Mouse (Mus musculus): ENCODE measurements around the gene Cluh. TPM values are rescaled to one million over a fixed set of nuclear protein-coding genes. Genes with fewer than 3 reads are reported as not detected.

Cluh gene
- polyA plus RNA-seq, 1 experiment from 2014 or later, result 47.2 TPM

DNA sequence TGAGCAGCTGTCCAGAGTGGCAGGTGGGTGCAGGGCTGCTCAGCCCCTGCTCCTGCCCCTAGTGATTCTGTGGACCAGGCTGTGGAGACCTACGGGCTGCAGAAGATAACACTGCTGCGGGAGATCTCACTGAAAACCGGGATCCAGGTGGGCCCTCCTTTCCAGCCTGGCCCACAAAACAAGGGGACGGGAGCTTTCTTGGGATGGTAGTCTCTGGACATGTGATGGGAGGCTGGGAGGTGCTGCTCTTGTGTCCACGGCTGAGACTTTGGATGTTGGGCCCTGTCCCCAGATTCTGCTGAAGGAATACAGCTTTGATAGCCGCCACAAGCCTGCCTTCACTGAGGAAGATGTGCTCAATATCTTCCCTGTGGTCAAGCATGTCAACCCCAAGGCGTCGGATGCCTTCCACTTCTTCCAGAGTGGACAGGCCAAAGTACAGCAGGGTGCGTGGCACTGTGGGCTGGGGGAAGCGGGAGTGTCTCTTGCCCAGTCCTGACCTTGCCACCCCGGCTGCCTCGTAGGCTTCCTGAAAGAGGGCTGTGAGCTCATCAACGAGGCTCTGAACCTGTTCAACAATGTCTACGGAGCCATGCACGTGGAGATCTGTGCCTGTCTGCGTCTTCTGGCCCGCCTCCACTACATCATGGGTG is 16.5 kb downstream of the Cluh start:
- H3K9me3 ChIP-seq, result no peaks in the 10 kb centered on the region
- H3K9ac ChIP-seq, result no peak overlapping the region
- no peak for ATAC-seq (ENCODE audit: extremely low read depth, insufficient number of reproducible peaks, low FRiP score, low TSS enrichment)
- H3K36me3 ChIP-seq, result peaks cover 100% of the 10 kb centered on the region
- H3K4me2 ChIP-seq, result no peak overlapping the region
- H3K4me3 ChIP-seq, result no peak overlapping the region
- H3K4me1 ChIP-seq, result no peaks in the 10 kb centered on the region
- WGBS, result 90% methylated on average over 17 of the region's 17 CpGs
- H3K27me3 ChIP-seq (replicated peaks), result no peaks in the 10 kb centered on the region
- no peak overlapping the region for H3K27ac ChIP-seq (replicated peaks)

GRCm38 (mm10) chr11:74666284-74666652 is 17.0 kb downstream of the Cluh start:
- 90% methylated on average over 5 of the region's 5 CpGs for WGBS
- ATAC-seq (ENCODE audit: extremely low read depth, insufficient number of reproducible peaks, low FRiP score, low TSS enrichment), result no peak
- H3K27ac ChIP-seq (replicated peaks), result no peak overlapping the region
- no peaks in the 10 kb centered on the region for H3K4me1 ChIP-seq
- H3K9ac ChIP-seq, result no peak overlapping the region
- H3K4me3 ChIP-seq, result no peak overlapping the region
- no peaks in the 10 kb centered on the region for H3K27me3 ChIP-seq (replicated peaks)
- H3K9me3 ChIP-seq, result no peaks in the 10 kb centered on the region
- no peak overlapping the region for H3K4me2 ChIP-seq
- peaks cover 96% of the 10 kb centered on the region for H3K36me3 ChIP-seq

DNA sequence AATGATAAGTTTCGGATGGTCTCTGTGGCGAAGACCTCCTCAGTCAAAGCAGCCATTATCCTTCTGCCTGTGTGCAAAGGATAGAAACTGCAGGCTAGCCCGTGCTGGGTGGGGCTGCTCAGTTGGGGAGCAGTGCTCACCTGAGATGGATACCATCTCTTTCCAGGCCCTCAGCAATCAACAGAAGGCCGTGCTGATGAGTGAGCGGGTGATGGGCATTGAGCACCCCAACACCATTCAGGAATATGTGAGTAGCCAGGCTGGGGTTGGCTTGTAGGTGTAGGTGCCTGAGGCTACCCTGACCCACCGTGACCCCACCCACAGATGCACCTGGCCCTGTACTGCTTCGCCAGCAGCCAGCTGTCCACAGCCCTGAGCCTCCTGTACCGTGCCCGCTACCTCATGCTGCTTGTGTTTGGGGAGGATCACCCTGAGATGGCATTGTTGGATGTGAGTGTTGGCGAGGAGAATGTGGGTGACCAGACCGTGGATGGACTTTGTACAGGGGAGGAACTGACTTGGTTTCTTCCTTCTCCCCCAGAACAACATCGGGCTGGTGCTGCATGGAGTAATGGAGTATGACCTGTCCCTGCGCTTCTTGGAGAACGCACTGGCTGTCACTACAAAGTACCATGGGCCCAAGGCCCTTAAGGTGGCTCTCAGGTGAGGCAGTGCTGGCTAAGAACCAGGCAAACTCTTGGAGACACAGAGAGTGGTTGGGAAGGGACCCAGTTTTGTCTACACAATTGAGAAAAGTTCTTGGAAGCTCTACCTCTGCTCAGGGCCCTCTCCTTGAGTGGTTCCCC is 17.7 kb downstream of the Cluh start:
- Histone ChIP-seq H3K4me3 (no peak overlapping the region), H3K4me2 (no peak overlapping the region), H3K9me3 (no peaks in the 10 kb centered on the region), H3K27ac (replicated peaks) (no peak overlapping the region), H3K4me1 (no peaks in the 10 kb centered on the region), H3K36me3 (peaks cover 89% of the 10 kb centered on the region), H3K27me3 (replicated peaks) (no peaks in the 10 kb centered on the region), H3K9ac (no peak overlapping the region)
- no peak for ATAC-seq (ENCODE audit: extremely low read depth, insufficient number of reproducible peaks, low FRiP score, low TSS enrichment)
- WGBS, result 94% methylated on average over 14 of the region's 14 CpGs

DNA sequence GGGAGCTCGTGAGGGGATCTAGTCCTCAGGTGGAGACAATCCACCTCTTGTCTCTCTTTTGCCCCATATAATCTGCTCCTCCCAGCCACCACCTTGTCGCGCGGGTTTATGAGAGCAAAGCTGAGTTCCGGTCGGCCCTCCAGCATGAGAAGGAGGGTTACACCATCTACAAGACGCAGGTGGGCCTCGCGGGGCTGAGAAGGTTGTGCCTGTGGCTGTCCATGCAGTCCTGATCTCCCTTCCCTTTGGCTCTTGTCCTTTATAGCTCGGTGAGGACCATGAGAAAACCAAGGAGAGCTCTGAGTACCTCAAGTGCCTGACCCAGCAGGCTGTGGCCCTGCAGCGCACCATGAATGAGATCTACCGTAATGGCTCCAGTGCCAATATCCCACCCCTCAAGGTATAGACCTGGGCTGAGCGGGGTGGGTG is 18.3 kb downstream of the Cluh start:
- H3K4me3 ChIP-seq, result no peak overlapping the region
- no peak overlapping the region for H3K27ac ChIP-seq (replicated peaks)
- H3K27me3 ChIP-seq (replicated peaks), result no peaks in the 10 kb centered on the region
- ATAC-seq (ENCODE audit: extremely low read depth, insufficient number of reproducible peaks, low FRiP score, low TSS enrichment), result no peak
- peaks cover 82% of the 10 kb centered on the region for H3K36me3 ChIP-seq
- WGBS, result 92% methylated on average over 13 of the region's 13 CpGs
- no peak overlapping the region for H3K4me2 ChIP-seq
- no peaks in the 10 kb centered on the region for H3K4me1 ChIP-seq
- H3K9ac ChIP-seq, result no peak overlapping the region
- no peaks in the 10 kb centered on the region for H3K9me3 ChIP-seq

DNA sequence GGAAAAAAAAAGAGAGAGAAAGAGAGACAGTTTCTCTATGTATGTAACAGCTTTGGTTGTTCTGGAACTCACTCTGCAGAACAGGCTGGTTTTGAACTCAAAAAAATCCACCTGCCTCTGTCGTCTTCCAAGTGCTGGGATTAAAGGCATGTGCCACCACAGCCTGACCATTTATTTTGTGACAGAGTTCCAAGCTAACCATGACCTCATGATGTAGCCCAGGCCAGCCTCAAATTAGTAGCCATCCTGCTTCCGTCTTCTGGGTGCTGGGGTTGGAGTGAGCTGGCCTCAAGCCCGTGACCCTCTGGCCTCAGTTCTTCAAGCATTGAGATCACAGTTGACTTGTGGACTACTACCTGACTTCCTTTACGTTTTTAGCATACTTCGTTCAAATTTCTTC is 19.2 kb downstream of the Cluh start:
- Histone ChIP-seq H3K4me2 (no peak overlapping the region), H3K4me3 (no peak overlapping the region), H3K27me3 (replicated peaks) (no peaks in the 10 kb centered on the region), H3K36me3 (peaks cover 80% of the 10 kb centered on the region), H3K9me3 (no peaks in the 10 kb centered on the region), H3K27ac (replicated peaks) (no peak overlapping the region), H3K4me1 (no peaks in the 10 kb centered on the region), H3K9ac (no peak overlapping the region)
- no peak for ATAC-seq (ENCODE audit: extremely low read depth, insufficient number of reproducible peaks, low FRiP score, low TSS enrichment)
- 81% methylated on average over 5 of the region's 5 CpGs for WGBS

- Histone ChIP-seq H3K27ac (replicated peaks) (no peak overlapping the region), H3K9ac (no peak overlapping the region), H3K4me1 (no peaks in the 10 kb centered on the region), H3K4me3 (no peak overlapping the region), H3K27me3 (replicated peaks) (no peaks in the 10 kb centered on the region), H3K4me2 (no peak overlapping the region), H3K36me3 (peaks cover 80% of the 10 kb centered on the region), H3K9me3 (no peaks in the 10 kb centered on the region)
- no peak for ATAC-seq (ENCODE audit: extremely low read depth, insufficient number of reproducible peaks, low FRiP score, low TSS enrichment)
- 81% methylated on average over 2 of the region's 2 CpGs for WGBS
These were observed 19.7 kb downstream of the Cluh start for GRCm38 (mm10) chr11:74668971-74669370.

DNA sequence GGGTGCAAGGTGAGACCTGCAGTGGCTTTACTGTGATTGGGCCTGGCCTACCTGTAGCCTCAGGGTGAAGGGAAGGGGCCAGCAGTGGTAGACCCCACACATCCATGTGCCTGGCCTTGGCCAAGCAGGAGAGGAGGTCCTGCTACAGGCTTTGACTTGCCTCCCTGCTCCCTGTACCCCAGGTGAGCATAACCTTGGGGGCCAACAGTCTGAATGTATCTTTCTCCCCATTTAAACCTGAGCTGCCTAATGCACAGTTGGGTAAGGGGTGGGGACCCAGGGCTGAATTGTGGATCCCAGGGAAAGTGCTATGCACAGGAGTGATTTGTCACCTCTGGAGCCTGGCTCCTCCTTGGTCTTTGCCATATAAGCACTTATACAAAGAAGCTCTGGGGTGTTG is 20.9 kb downstream of the Cluh start:
- Histone ChIP-seq H3K9me3 (no peaks in the 10 kb centered on the region), H3K4me1 (no peaks in the 10 kb centered on the region), H3K27me3 (replicated peaks) (no peaks in the 10 kb centered on the region), H3K4me3 (no peak overlapping the region), H3K4me2 (no peak overlapping the region), H3K27ac (replicated peaks) (no peak overlapping the region), H3K36me3 (peaks cover 80% of the 10 kb centered on the region), H3K9ac (no peak overlapping the region)
- ATAC-seq (ENCODE audit: extremely low read depth, insufficient number of reproducible peaks, low FRiP score, low TSS enrichment), result no peak

DNA sequence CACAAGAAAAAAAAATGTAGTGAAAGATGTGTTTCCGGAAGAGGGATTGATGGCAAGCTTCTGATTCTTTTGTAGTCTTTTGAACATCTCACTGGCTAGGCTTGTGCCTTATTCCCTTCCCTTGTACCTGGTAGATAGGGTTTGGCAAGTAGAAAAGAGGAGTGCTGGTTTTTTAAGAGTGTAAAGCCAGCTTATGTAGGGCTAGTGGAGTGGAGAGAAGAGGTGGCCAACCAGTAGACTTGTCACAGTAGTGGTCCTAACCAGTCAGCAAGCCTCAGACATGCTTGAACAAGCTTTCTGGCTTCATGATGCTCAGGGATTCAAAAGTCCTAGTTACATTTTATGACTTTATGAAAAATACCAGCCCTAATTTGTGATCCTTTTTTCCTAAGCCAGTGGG is 21.7 kb downstream of the Cluh start:
- Histone ChIP-seq H3K4me2 (no peak overlapping the region), H3K4me1 (no peaks in the 10 kb centered on the region), H3K27ac (replicated peaks) (no peak overlapping the region), H3K9me3 (no peaks in the 10 kb centered on the region), H3K9ac (no peak overlapping the region), H3K27me3 (replicated peaks) (no peaks in the 10 kb centered on the region), H3K36me3 (peaks cover 79% of the 10 kb centered on the region), H3K4me3 (no peak overlapping the region)
- ATAC-seq (ENCODE audit: extremely low read depth, insufficient number of reproducible peaks, low FRiP score, low TSS enrichment), result no peak
- 83% methylated on average over 1 of the region's 1 CpGs for WGBS

DNA sequence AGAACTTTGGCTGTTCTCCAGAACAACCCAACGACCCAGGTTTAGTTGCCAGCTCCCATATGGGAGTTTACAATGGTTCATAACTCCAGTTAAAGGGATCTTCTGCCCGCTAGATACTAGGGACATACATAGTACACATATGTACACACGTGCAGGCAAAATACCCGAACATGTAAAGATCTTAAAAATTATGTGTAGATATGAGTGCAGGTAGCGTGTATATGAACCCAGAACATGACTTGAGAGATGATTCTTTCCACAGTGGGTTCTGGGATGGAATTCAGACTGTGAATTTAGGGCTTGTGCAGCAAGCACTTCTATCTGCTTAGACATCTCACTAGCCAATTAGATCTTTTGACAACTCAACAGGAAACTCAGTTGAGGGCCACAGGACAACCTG is 22.5 kb downstream of the Cluh start:
- peaks cover 78% of the 10 kb centered on the region for H3K36me3 ChIP-seq
- H3K4me3 ChIP-seq, result no peak overlapping the region
- H3K27ac ChIP-seq (replicated peaks), result no peak overlapping the region
- no peaks in the 10 kb centered on the region for H3K27me3 ChIP-seq (replicated peaks)
- no peak overlapping the region for H3K4me2 ChIP-seq
- 81% methylated on average over 5 of the region's 5 CpGs for WGBS
- no peaks in the 10 kb centered on the region for H3K4me1 ChIP-seq
- H3K9me3 ChIP-seq, result no peaks in the 10 kb centered on the region
- H3K9ac ChIP-seq, result no peak overlapping the region
- no peak for ATAC-seq (ENCODE audit: extremely low read depth, insufficient number of reproducible peaks, low FRiP score, low TSS enrichment)

DNA sequence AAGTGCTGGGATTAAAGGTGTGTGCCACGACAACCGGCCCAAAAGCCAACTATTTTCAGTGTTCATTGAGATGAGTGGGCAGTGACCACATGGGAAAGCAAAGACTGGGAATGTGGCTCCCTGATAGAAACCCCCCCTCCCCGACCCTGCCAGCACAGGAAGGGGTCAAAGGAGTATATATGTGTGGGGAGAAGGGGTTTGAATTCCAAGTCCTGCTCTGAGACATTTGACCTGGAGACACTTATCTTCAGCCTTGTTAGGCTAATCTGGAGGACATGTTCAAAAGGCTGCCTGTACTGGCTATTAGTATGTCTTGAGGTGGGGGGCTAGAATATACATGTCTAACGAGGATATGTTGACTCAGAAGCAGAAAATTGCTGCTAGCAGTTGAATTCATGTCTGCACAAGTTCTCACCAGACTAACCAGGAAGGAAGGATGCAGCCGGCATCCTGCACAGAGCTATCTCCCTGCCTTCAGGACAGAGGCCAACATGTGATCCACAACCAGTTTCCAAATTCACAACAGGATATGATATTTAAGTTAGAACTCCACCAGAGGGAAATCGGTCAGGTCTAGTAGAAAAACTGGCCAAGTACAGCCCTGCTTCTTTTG is 23.7 kb downstream of the Cluh start:
- no peaks in the 10 kb centered on the region for H3K4me1 ChIP-seq
- H3K27ac ChIP-seq (replicated peaks), result no peak overlapping the region
- no peak for ATAC-seq (ENCODE audit: extremely low read depth, insufficient number of reproducible peaks, low FRiP score, low TSS enrichment)
- H3K9me3 ChIP-seq, result no peaks in the 10 kb centered on the region
- H3K27me3 ChIP-seq (replicated peaks), result no peaks in the 10 kb centered on the region
- H3K4me2 ChIP-seq, result no peak overlapping the region
- H3K36me3 ChIP-seq, result peaks cover 78% of the 10 kb centered on the region
- no peak overlapping the region for H3K9ac ChIP-seq
- no peak overlapping the region for H3K4me3 ChIP-seq
- WGBS, result 73% methylated on average over 6 of the region's 6 CpGs

- H3K27ac ChIP-seq (replicated peaks), result no peak overlapping the region
- H3K27me3 ChIP-seq (replicated peaks), result no peaks in the 10 kb centered on the region
- H3K36me3 ChIP-seq, result peaks cover 78% of the 10 kb centered on the region
- no peak for ATAC-seq (ENCODE audit: extremely low read depth, insufficient number of reproducible peaks, low FRiP score, low TSS enrichment)
- no peaks in the 10 kb centered on the region for H3K9me3 ChIP-seq
- no peak overlapping the region for H3K9ac ChIP-seq
- 57% methylated on average over 1 of the region's 1 CpGs for WGBS
- no peak overlapping the region for H3K4me2 ChIP-seq
- H3K4me3 ChIP-seq, result no peak overlapping the region
- no peaks in the 10 kb centered on the region for H3K4me1 ChIP-seq
These were observed 24.3 kb downstream of the Cluh start for GRCm38 (mm10) chr11:74673561-74673960.

DNA sequence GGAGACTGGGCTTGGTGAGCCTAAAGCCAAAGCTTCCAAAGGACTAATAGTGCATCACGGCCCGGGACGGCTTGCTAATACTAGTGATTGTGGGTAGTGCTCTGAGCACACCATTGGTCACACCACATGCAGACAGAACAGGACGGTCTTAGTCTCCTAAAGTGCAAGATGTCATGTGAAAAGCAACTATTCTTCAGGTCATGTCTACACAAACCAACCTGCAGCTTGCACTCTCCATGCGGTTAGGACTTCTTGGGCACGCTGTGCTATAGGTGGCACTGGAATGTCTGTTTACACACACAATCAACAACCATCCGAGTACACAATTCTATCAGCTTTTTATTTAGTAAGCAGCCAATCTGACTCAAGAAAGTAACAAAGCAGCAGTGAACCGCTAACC is 25.4 kb downstream of the Cluh start:
- Histone ChIP-seq H3K4me3 (no peak overlapping the region), H3K9ac (no peak overlapping the region), H3K4me1 (no peaks in the 10 kb centered on the region), H3K9me3 (no peaks in the 10 kb centered on the region), H3K27me3 (replicated peaks) (no peaks in the 10 kb centered on the region), H3K36me3 (peaks cover 78% of the 10 kb centered on the region), H3K27ac (replicated peaks) (no peak overlapping the region), H3K4me2 (no peak overlapping the region)
- 97% methylated on average over 8 of the region's 8 CpGs for WGBS
- no peak for ATAC-seq (ENCODE audit: extremely low read depth, insufficient number of reproducible peaks, low FRiP score, low TSS enrichment)
